Mouse (Mus musculus) frontal cortex, postnatal 10 days (tissue): ENCODE data around the gene Serpinb6a.

Source experiments
- DNase-seq, 2 experiments: peaks; one replicate each; pipeline ENCODE4 v3.0.0; 2022; ENCODE audit warnings: low spot score in 2 of 2, mixed read lengths in 1 of 2

The Serpinb6a gene

DNA sequence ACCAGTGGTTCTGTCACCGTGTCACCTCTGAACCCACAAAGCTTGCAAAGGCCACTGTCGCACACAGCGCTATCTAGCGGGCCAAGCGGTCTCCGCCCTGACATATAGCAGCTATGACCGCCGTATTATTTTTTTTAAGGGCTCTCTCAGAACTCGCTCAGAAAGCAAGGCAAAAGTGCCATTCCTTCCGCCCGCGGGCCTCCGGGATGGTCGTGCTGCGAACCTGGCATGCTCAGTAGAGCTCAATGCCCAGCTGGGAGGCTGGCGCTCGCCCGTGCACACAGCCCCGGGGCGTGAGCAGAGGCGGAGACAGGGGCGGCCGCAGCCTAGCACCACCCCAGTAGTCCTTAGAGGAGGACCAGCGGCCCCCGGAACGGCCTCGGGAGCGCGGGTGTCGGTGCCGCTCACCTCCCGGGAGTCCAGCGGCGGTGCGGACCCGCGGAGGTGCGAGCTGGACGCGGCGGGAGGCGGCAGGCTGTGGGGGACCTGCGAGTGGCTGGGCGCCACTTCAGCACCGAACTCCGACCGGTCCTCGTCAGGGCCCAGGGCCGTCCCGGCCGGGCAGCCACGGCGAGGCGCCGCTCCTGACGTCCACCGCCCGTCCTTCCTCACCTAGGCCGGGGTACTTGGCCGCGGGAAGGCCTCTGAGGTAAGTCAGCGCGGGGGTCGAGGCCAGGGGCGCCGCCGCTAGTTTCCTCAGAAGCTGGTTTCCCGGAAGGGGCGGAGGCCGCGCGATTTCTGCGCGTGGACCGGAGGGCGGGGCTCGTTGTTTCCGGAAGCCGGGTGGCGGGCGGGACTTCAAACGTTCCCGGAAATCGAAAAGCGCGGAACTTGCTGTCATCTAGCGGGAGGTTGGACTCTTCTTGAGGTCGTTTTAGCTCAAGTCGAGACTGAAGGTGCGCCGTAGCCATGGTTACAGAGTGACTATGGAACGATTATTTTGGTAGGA lies at the start of gene Serpinb6a, which contains the start of gene Ripk1:
TSS of gene Serpinb6a (minus strand) at position 737 of the 949 bp plus-strand sequence.
TSS of gene Ripk1 (plus strand) at position 306 of the 949 bp plus-strand sequence.
- peak; percentile 78 to 88 for DNase-seq

DNA sequence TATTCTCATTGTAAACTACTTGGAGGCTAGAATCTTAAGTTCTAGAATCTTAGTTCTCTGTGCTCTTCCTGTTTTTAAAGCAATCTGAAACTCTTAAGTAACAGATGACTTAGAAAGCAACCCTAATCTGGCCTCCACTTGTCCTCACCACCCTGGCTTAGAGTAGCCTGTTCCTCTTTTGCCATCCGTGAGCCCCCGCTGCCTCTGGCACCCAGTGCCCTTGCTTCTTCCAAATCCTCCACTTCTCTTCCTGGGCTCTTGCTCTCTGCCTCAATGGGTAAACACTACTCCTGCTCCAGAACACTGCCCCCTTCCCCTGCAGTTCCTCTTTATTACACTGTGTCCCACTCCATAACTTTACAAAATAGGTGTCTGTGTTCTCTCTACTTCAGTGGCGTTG lies 49.1 kb upstream of the Serpinb6a start:
- DNase-seq, result no peak

DNA sequence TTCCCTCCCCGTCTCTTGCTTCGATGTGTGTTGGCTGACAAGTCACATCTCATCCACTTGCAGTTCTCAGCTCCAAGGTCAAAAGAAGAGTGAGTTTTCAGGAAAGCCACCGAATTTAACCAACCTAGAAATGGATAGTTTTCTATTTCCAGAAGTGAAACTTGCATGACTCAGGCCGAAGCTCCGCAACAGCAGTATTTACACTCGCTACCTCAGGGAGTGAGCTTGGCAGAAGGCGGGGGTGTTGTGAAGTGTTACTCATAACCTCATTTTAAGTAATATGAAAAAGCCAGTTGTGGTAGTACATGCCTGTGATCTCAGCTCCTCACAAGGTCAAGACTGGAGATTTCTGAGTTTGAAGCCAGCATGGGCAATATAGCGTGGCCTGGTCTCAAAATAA lies 47.9 kb upstream of the Serpinb6a start:
- DNase-seq, result no peak

DNA sequence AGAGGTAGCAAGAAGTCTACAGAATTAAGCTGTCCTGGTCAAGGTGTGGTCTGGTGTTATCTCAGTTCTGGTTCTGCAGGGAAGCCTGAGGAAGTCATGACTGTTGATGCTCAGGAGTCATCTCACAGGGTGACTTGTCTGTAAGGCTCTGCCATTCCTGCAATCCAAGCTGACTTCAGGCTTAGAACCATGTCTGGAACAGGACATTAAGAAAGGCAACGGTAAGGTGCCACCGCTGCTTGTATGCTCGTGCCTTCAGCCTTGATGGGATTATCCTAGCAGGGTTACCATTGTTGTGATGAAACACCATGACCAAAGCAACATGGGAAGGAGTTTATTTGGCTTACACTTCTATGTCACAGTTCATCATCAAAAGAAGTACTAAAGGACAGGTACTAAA lies 44.9 kb upstream of the Serpinb6a start:
- DNase-seq, result no peak

DNA sequence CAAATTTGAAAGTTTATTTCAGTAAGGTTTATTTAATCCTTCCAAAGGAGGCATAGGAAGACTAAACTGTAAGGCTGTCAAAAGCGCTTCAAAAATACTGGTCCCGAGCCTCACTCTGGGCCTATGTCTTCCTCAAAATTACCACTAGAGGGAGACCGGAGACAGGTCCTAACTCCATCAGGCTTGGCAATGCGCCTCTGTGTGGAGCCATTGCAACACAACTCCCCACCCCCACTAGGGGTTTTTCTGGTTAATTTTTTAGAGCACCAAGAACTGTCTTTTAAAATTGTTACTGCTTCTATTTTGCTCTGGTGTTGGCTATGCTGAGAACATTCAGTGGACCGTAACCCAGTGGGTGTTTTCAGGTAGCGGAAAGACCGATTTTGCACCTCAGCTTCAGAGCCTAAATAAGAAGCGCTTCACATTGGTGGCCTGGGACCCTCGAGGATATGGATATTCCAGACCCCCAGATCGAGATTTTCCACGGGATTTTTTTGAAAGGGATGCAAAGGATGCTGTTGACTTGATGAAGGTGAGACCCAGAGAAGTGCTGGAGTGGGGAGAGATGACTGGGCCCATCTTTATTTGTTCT lies 43.9 kb upstream of the Serpinb6a start:
- DNase-seq, result peak; percentile 69 to 80

DNA sequence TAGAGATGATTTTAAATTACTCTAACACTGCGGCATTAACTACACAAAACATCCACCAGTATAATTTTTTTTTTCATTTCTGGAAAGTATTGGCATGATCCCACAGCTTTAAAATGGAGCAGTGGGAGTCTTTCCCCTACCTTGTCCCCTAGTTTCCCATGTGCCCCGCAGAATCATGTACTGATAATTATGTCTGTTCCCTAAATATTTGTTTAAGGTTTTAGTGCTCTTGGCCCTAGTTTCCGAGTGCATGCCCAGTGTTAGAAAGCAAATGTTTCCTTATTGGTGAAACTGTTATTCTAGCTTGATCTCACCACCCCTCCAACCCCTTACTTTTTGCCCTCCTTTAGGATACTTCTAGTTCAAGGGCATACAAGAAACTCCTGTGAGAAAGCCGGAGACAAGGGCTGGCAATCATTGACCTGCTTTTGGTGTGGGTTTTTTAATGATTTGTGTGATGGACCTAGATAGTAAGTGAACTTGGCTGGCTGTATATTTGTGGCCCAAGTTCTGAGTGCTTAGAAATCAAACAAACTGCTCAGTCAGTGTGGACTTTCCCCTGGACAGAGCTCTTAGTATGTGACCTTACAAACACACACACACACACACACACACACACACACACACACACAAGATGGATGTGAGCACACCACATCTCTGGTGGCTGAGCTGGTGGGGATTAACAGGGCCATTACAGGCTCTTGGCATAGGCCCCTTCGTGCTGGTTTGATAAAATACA lies 43.1 kb upstream of the Serpinb6a start:
- no peak for DNase-seq

DNA sequence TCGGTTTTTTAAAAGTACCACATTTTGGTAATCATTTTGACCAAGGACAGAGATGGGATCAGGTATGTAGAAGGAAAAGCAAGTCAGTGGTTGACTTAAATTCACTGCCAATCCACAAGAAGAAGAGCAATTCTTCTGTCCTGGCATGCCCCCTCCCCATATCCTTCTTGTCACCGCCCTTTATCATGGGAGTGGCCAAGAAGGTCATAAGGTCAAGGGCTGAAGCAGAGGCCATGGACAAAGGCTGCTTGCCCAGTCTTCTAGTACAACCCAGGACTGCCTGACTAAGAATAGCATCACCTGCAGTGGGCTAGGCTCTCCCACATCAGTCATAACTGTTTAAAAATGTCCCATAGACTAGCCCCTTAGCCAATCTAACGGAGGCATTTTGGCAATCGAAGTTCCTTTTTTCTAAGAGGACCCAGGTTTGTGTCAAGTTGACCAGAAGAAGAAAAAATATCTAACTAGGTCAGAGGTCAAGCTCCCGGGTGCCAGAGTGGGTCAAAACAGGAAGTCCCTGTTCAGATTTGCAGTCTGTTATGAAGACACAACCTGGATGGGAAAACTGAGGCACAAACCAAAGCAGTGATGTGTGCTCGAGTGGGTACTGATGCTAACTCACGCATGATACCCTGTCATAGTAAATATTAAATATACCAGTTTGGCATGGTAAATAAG lies 41.3 kb upstream of the Serpinb6a start:
- DNase-seq, result no peak

DNA sequence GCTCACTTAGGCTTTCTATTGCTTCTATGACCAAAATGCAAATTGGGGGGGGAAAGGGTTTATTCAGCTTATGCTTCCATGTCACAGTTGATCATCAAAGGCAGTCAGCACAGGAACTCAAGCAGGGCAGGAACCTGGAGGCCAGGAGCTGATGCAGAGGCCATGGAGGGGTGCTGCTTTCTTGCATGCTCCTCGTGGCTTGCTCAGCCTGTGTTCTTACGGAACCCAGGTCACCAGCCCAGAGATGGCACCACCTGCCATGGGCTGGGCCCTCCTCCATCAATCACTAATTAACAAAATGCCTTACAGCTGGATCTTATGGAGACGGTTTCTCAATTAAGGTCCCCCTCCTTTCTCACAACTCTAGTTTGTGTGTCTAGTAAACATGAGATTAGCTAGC lies 37.5 kb upstream of the Serpinb6a start:
- DNase-seq, result no peak

DNA sequence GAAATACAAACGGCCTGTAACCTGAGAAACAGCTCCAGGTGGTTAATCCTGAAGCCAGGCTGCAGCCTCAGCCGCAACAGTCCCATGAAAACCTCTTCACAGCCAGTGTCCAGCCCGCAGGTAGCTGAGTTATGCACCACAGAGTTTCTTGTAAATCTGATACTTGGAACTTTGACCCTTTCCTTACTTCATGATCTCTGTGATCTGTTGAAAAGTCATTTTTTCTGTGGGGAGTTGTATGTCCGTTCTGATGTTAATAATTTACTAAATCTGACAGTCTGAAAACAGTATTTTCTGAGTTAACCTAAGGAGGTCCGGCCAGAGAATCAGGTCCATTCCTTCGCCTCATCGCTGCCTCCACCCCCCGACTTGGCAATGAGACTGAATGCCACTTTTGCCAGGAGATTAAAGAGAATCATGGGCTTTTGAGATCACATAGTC lies 36.3 kb upstream of the Serpinb6a start:
- DNase-seq, result no peak

DNA sequence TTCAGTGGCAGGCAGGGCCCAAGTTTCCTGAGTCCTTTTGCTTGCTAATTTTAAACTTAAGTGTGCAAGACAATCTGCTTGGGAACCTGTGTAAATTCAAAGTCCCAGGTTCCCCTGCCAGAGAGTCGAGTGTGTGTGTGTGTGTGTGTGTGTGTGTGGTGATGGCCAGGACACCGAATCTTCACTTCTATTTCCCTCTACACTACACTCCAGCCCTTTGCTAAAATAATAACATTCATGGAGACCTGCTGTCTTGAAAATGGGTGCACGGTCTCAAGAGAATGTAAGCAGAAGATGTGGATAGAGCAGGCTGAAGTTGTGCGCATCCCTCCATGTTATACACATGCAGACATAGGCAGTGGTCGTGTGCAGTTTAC lies 35.5 kb upstream of the Serpinb6a start:
- DNase-seq, result no peak

DNA sequence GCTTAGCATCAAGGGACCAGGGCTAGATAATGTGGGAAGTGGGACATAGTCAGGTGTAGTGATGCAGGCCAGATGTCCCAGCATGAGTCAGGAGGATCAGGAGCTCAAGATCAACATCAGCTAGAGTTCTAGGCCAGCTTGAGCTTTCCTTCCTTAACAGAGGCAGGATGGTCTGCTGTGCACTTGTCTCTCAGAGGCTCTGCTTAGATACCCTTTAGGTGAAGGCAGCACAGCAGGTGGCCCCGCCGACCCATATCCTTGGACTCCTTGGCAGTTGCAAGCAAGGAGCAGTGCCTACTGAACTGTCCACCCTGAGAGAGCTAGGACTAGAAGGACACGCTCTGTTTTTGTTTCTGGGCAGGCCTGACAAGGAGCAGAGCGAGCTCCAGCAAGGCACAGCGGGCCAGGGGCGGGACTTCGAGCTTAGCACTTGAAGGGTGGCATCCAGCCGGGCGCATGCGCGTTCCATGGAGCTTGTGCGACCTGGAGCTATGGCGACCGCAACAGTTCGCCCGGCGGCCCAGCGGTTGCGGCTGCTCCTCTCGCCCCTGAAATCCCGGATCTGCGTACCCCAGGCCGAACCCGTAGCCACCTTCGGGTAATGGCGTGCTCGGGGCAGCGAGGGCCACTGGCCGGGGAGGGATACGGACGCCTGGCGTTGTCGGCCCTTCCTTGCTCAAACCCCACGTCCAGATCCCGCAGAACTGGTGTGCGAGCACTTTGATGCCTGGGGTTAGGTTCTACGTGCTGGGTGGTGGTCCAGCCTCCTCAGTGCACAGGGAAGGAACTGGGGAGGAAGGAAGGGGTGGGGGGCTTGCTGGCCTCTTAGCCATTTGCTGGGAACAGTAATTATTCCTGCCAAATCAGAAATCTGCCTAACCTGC lies 34.8 kb upstream of the Serpinb6a start, which contains the start of gene Bphl:
TSS of gene Bphl (plus strand) at position 426 of the 884 bp plus-strand sequence.
- DNase-seq, result peak; percentile 89 to 91

DNA sequence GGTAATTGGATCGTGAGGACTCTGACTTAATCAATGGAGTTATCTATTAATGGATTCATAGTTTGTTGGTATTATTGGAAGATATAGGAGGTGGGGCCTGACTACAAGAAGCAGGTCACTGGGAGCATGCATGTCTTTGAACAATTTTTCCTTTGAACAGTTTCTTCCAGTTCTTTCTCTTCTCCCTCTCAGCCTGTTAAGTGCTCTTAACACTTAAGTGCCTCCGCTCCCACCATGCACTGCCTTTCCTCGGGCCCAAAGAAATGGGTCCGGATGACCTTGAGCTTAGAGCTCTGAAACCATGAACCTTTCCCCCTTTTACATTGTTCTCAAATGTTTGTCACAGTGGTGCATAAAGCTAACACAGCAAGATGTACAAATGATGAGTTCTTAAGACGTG lies 34.1 kb upstream of the Serpinb6a start:
- no peak for DNase-seq

DNA sequence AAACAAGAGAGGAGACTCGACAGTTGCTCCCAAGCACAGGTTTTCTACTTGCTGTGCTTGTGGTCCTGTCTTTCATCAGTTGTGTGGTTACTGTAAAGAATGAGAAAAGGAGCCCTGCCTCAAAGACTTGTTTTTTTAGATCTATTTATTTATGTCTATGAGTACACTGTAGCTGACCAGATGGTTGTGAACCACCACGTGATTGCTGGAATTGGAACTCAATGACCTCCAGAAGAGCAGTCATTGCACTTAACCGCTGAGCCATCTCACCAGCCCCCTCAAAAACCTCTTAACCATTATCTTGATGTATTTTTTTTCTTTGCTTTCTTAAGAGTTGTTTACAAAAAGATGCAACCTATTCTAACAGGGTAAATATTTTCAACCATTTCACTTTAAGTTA lies 32.8 kb upstream of the Serpinb6a start:
- DNase-seq, result no peak

DNA sequence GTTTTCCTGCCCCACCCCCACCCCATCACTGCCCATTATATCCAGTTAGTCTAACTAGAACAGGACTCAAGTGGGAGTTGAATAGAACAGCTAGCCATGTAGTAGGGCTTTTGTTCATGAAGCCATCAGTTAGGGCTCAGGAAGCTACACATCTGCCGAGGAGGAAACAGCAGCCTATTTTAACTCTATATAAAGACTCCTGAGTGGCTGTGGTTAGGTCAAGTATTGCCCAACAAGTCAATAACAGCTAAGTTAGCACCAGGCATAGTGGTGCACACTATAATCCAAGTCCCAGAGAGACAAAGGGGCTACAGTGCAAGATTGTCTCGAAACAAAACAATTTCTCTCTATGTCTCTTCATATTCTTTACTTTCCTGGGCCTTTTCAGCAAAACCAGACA lies 29.4 kb upstream of the Serpinb6a start:
- no peak for DNase-seq

DNA sequence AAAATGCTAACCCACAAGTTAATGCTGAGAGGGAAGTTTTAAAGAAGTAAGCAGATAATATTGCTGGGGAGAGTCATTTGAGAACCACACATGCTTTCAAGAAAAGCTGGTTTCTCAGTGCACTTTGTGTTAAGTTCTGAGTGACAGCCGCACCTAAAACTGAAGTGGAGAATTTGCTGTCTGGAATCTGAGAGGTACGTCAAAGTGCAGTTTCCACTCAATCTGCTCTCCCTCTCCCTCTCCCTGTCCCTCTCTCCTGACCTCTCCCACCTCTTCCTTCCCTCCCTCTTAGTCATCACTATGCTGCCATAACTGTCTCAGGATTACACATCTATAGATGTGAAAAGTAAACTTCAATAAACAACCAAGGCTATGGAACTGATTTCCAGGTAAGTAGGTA lies 19.4 kb upstream of the Serpinb6a start:
- DNase-seq, result no peak

DNA sequence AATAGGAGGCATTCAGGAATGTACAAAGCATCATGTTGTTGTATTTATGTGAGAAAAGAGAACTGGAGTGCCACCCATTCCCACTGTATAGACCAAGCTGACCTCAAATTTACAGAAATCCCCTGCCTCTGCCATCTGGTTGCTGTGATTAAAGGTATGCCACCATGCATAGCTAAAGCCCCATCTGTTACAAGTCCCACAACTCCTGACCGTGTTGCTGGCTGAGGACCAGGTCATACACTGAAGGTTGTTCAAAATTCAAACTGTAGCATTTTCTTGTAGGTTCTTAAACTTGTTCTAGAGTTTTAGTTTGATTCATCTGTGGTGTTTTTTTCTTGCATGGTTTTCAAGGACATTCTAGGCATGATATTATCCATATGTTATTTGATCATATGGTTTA lies 15.9 kb upstream of the Serpinb6a start:
- DNase-seq, result no peak

DNA sequence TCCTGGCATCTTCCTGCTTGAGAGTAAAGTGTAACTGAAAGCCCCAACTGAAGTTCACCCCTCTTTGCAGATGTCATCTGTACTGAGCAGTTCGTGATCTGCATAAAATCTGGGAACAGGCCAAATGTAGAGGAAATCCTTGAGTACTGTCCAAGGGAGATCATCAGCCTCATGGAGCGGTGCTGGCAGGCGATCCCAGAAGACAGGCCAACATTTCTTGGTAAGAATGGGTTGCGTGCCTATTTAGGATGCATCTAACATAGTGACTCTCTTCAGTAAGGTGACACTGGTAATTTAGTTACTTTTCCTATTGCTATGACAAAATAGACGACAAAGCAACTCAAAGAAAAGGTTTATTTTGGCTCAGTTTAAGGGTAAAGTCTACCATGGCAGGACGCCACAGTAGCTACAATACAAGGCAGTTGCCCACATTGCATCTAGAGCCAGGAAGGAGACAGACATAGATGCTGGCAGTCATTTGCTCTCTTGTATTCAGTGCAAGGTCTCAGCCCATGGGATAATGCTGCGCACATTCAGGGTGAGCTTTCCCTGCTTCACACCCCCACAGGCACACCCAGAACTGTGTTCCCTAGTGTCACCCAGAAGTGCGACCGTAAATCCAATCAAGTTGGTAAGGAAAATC lies 14.5 kb upstream of the Serpinb6a start:
- DNase-seq, result no peak

DNA sequence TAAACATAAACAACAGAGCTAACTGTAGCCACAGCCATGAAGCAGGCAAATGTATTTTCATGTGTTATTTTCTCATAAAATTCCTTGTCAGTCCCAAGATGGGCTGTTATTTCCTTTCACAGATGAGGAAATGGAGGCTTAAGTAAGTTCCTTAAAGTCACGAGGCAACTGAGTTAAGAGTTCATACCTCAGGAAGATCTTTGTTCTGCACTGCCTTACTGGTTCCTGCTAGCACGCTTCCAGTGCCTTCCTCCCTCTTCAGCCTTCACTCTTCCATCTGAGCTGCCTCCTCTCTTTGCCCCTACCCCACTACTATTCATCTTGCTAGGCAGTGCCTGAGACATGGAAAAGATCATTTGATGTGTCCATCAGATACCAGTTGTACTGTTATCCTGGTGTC lies 4.6 kb upstream of the Serpinb6a start:
- no peak for DNase-seq

DNA sequence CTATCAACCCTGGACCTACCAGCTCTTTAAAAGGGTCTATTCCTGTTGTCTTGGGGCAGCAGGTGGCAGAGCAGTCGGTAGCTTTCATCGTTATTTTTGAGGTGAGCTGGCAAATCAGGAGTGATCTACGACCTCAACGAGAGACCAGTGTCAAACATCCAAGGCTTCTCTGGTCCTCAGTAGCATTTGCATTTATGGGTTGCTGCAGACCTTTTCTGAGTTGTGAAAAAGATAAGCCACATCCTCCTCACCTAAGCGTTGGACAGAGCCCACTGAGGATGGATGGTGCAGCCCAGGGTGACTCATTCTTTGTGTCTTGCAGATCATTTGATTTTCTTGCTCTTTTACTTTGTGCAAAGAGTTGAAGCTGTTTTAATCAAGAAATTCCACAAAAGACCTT lies 464 bp upstream of the Serpinb6a start:
- DNase-seq, result no peak

DNA sequence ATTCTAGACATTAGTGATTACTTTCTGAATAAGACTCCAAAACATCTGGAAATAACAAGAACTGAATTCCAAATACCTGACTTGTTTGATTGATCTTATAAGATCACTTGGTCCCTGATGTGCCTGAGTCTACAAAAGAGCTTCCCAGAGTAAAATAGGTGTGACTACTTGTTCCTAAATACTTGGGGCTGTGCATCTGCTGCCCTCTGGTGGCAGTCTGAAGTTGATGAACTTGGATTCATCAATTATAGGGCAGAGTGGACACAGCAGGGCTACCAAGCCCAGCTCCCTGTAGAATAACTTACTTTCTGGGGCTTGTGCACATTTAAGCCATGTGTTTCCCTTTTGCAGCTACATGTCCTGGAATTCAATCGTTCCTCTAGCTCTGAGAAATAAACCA lies 7.4 kb downstream of the Serpinb6a start:
- DNase-seq, result peak; percentile 32 to 51
